Mouse (Mus musculus) mature B cell (primary cell): ENCODE measurements around the gene Usp44.

Source experiments
- in situ Hi-C: fragments of 300-500 bp; cut with MboI; formaldehyde crosslinking; loops from 2 replicates; pipeline ENCODE4 v1.14.3; 2019

Usp44 gene

GRCm38 (mm10) chr10:93846706-93847105, 15.4 kb downstream of the Usp44 start:
- in situ Hi-C loops = no loop called here

DNA sequence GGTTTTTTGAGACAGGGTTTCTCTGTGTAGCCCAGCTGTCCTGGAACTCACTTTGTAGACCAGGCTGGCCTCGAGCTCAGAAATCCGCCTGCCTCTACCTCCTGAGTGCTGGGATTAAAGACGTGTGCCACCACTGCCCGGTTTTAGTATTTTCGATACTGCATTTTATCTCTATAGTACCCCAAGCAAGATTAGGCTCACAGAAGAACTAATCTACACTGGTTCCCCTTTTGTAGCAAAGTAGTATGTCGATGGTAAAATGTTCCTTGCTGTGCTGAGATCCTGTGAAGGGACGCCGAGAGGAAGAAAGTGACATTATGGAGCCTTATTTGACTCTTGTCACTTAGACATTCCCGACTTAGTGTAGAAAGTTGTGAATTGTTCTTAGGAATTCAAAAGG, 23.8 kb downstream of the Usp44 start:
- in situ Hi-C loops = no loop called here

- in situ Hi-C loops = no loop called here
Observed at GRCm38 (mm10) chr10:93856095-93856494, 24.7 kb downstream of the Usp44 start.

- in situ Hi-C loops = no loop called here
Observed at GRCm38 (mm10) chr10:93868401-93868800, 37.0 kb downstream of the Usp44 start.

- in situ Hi-C loops = no loop called here
Observed at GRCm38 (mm10) chr10:93868886-93869285, 37.5 kb downstream of the Usp44 start.

DNA sequence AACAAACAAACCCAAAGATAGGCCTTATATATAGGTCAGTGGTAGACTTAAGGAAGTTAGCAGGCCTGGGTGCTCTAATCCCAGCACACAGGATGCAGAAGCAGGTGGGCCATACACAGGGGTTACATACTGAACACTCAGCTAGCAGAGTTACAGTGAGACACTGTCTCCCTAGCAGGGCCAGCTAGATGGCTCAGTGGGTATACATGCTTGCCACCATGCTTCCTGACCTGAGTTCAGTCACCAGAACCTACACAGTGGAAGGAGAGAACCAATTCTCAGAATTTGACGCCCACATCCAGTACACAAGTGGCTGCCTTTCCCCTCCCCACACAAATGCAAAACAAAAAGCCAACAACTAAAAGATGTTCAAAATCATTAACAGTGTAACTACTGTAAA, 45.4 kb downstream of the Usp44 start:
- in situ Hi-C loops = no loop called here

GRCm38 (mm10) chr10:93878732-93879131, 47.4 kb downstream of the Usp44 start:
- in situ Hi-C loops = no loop called here

- in situ Hi-C loops = no loop called here
Observed at GRCm38 (mm10) chr10:93881918-93882317, 50.6 kb downstream of the Usp44 start.

DNA sequence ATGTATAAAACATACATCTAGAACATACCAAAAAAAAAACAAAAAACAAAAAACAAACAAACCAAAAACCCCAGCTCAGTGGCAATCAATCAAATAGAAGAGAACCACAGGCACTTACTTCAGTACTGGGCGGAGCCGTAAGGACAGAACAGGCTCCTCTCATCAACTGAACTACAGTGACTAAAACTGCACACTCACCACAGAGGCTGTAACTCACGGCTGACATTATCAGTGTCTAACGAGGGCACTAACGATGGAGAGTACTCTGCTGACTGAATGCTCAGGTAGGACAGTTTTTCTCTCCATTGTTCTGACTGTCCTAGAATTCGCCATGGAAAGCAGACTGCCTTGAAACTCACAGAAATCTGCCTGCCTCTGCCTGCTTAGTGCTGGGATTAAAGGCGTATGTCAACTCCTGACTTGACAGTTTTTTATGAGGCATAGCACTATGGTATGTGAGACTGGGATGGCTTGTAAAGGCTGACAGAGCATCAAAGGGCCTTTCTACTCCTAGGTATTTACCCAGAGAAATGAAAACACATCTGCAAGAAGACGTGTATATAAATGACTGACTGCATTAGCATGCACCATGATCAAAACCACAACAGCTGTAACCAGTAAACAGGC, 51.5 kb downstream of the Usp44 start:
- in situ Hi-C loops = no loop called here

- in situ Hi-C loops = no loop called here
Observed at GRCm38 (mm10) chr10:93885839-93886477, 54.6 kb downstream of the Usp44 start.

- in situ Hi-C loops = no loop called here
Observed at GRCm38 (mm10) chr10:93888590-93888934, 57.2 kb downstream of the Usp44 start.

- in situ Hi-C loops = no loop called here
Observed at GRCm38 (mm10) chr10:93888935-93889578, 57.7 kb downstream of the Usp44 start.

- in situ Hi-C loops = no loop called here
Observed at GRCm38 (mm10) chr10:93889579-93889950, 58.2 kb downstream of the Usp44 start.

DNA sequence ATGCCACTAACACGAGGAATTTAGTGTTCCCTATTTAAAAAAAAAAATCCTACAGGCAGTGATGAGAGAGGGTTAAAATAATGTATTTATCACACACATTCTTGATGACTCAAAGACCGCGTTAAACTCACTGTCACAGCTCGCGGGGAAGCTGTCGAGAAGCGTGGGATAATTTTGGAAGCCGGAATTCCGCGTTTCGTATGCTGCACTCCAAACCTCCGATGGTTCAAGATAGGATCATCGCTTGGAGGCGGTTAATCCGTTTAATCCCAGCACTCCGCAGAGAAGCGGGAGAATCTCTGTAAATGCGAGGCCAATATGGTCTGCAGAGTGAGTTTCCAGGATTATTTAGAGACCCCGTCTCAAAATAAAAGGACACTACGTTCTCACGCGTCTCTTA, 58.6 kb downstream of the Usp44 start:
- in situ Hi-C loops = no loop called here

DNA sequence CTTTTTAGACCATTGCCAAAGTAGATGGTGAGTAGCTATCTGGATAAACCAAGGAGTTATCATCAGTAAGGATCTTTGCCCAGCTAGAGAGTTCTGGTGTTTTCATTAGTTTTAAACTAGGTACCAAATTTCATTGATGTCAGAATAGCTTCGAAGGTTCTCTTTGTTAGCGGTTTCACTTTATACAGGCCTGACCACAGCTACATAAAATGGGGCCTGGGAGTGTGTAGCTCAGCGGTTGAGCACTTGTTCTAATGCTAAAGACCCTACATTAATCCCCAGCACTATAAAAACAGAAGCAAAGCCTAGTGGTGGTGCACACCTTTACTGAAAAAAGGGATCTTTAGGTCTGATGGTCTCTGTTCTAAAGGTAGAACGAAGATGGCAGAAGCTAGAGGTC, 59.2 kb downstream of the Usp44 start:
- in situ Hi-C loops = no loop called here

GRCm38 (mm10) chr10:93891031-93891430, 59.7 kb downstream of the Usp44 start:
- in situ Hi-C loops = no loop called here

DNA sequence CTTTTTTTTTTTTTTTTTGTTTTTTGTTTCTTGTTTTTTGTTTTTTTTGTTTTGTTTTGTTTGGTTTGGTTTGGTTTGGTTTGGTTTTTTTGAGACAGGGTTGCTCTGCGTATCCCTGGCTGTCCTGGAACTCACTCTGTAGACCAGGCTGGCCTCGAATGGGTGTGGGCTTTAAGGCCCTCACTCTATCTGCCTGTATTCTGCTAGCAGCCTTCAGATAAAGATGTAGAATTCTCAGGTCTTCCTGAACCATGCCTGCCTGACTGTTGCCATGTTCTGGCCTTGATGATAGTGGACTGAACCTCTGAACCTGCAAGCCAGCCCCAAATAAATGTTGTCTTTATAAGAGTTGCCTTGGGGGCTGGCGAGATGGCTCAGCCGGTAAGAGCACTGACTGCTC, 61.2 kb downstream of the Usp44 start:
- in situ Hi-C loops = no loop called here

GRCm38 (mm10) chr10:93897043-93897646, 65.8 kb downstream of the Usp44 start, which contains the start of gene Metap2:
TSS of gene Metap2 (minus strand) at chr10:93897093.
- in situ Hi-C loops = no loop called here

GRCm38 (mm10) chr10:93899303-93899702, 67.9 kb downstream of the Usp44 start:
- in situ Hi-C loops = no loop called here

- in situ Hi-C loops = no loop called here
Observed at GRCm38 (mm10) chr10:93899907-93900306, 68.6 kb downstream of the Usp44 start.

GRCm38 (mm10) chr10:93907376-93907775, 76.0 kb downstream of the Usp44 start:
- in situ Hi-C loops = no loop called here
